Mouse (Mus musculus) liver, postnatal 0 days (tissue): ENCODE data around the gene Hmcn1.

Experiments
- CTCF ChIP-seq: sonication (generic); IDR thresholded peaks from 2 replicates; pipeline ENCODE4 v1.5.1; 2016; ENCODE audit warnings: antibody characterized with exemption, low read depth
- EP300 ChIP-seq: IDR thresholded peaks from 2 replicates; pipeline ENCODE4 v1.6.1; 2016; ENCODE audit warnings: antibody characterized with exemption, low read depth, mild to moderate bottlenecking

- TF ChIP-seq EP300 (no peak), CTCF (no peak)
These were observed 10.8 kb upstream of the Hmcn1 start for GRCm38 (mm10) chr1:151004007-151004406.
